Mouse (Mus musculus): Measurements from ENCODE around the gene Dscam.

Dscam gene

GRCm38 (mm10) chr16:97105266-97105665 lies 65.3 kb downstream of the Dscam start:
- DNase-seq (ENCODE audit: low spot score), result no peak

- DNase-seq (ENCODE audit: low spot score), result no peak
These were observed 67.5 kb downstream of the Dscam start for GRCm38 (mm10) chr16:97103046-97103445.

GRCm38 (mm10) chr16:97100091-97100490 lies 70.5 kb downstream of the Dscam start:
- no peak for DNase-seq (ENCODE audit: low spot score)

- DNase-seq (ENCODE audit: low spot score), result no peak
These were observed 72.0 kb downstream of the Dscam start for GRCm38 (mm10) chr16:97098508-97098907.

- DNase-seq (ENCODE audit: low spot score), result no peak
These were observed 73.8 kb downstream of the Dscam start for GRCm38 (mm10) chr16:97096709-97097108.

GRCm38 (mm10) chr16:97095496-97095895 lies 75.1 kb downstream of the Dscam start:
- no peak for DNase-seq (ENCODE audit: low spot score)

- DNase-seq (ENCODE audit: low spot score), result no peak
These were observed 81.2 kb downstream of the Dscam start for GRCm38 (mm10) chr16:97089339-97089738.

GRCm38 (mm10) chr16:97083694-97084093 lies 86.9 kb downstream of the Dscam start:
- DNase-seq (ENCODE audit: low spot score), result no peak

- DNase-seq (ENCODE audit: low spot score), result no peak
These were observed 94.5 kb downstream of the Dscam start for GRCm38 (mm10) chr16:97075920-97076572.

- DNase-seq (ENCODE audit: low spot score), result no peak
These were observed 95.2 kb downstream of the Dscam start for GRCm38 (mm10) chr16:97075137-97075902.

- DNase-seq (ENCODE audit: low spot score), result no peak
These were observed 96.7 kb downstream of the Dscam start for GRCm38 (mm10) chr16:97073847-97074246.

- DNase-seq (ENCODE audit: low spot score), result no peak
These were observed 97.9 kb downstream of the Dscam start for GRCm38 (mm10) chr16:97072624-97073023.

- no peak for DNase-seq (ENCODE audit: low spot score)
These were observed 103.7 kb downstream of the Dscam start for GRCm38 (mm10) chr16:97066856-97067255.

GRCm38 (mm10) chr16:97062207-97062606 lies 108.3 kb downstream of the Dscam start:
- no peak for DNase-seq (ENCODE audit: low spot score)

GRCm38 (mm10) chr16:97061390-97061789 lies 109.2 kb downstream of the Dscam start:
- no peak for DNase-seq (ENCODE audit: low spot score)

GRCm38 (mm10) chr16:97060736-97061135 lies 109.8 kb downstream of the Dscam start:
- no peak for DNase-seq (ENCODE audit: low spot score)

GRCm38 (mm10) chr16:97060276-97060675 lies 110.3 kb downstream of the Dscam start:
- DNase-seq (ENCODE audit: low spot score), result no peak

GRCm38 (mm10) chr16:97035271-97035670 lies 135.3 kb downstream of the Dscam start:
- no peak for DNase-seq (ENCODE audit: low spot score)

GRCm38 (mm10) chr16:97033540-97034058 lies 137.0 kb downstream of the Dscam start:
- no peak for DNase-seq (ENCODE audit: low spot score)

GRCm38 (mm10) chr16:97027701-97028100 lies 142.9 kb downstream of the Dscam start:
- peak; percentile 6 for DNase-seq (ENCODE audit: low spot score)

- no peak for DNase-seq (ENCODE audit: low spot score)
These were observed 143.7 kb downstream of the Dscam start for GRCm38 (mm10) chr16:97026803-97027202.

- no peak for DNase-seq (ENCODE audit: low spot score)
These were observed 146.1 kb downstream of the Dscam start for GRCm38 (mm10) chr16:97024406-97024805.

GRCm38 (mm10) chr16:97021496-97021895 lies 149.1 kb downstream of the Dscam start:
- no peak for DNase-seq (ENCODE audit: low spot score)
